Mouse (Mus musculus) CH12F3 (cell line): ENCODE results near the gene Rem2.

Experiments used
- in situ Hi-C: fragments of 300-500 bp; cut with MboI; formaldehyde crosslinking; loops from 2 replicates; pipeline ENCODE4 v1.14.3; 2020; ENCODE audit warnings: low sequenced_read_pairs

Rem2 gene

GRCm38 (mm10) chr14:54475941-54476844 is at the start of gene Rem2:
Rem2 (plus strand) TSS chr14:54476100.
- in situ Hi-C loops: no loop called here

- in situ Hi-C loops: no loop called here
Observed at GRCm38 (mm10) chr14:54426689-54427398, 49.1 kb upstream of the Rem2 start, which contains the start of gene Mrpl52. Mrpl52 (plus strand) TSS chr14:54426909.

GRCm38 (mm10) chr14:54427696-54428095 is 48.2 kb upstream of the Rem2 start:
- in situ Hi-C loops: no loop called here

- in situ Hi-C loops: no loop called here
Observed at GRCm38 (mm10) chr14:54428421-54428820, 47.5 kb upstream of the Rem2 start.

GRCm38 (mm10) chr14:54429332-54430093 is 46.4 kb upstream of the Rem2 start:
- in situ Hi-C loops: no loop called here

- in situ Hi-C loops: no loop called here
Observed at GRCm38 (mm10) chr14:54430406-54431145, 45.3 kb upstream of the Rem2 start.

GRCm38 (mm10) chr14:54431334-54432077 is 44.4 kb upstream of the Rem2 start, which contains the start of gene Mmp14:
Mmp14 (plus strand) TSS chr14:54431612.
- in situ Hi-C loops: no loop called here

- in situ Hi-C loops: no loop called here
Observed at GRCm38 (mm10) chr14:54432078-54432836, 43.6 kb upstream of the Rem2 start.

GRCm38 (mm10) chr14:54432837-54433830 is 42.8 kb upstream of the Rem2 start:
- in situ Hi-C loops: no loop called here

- in situ Hi-C loops: no loop called here
Observed at GRCm38 (mm10) chr14:54433941-54434531, 41.9 kb upstream of the Rem2 start.

- in situ Hi-C loops: no loop called here
Observed at GRCm38 (mm10) chr14:54435194-54435918, 40.5 kb upstream of the Rem2 start.

- in situ Hi-C loops: no loop called here
Observed at GRCm38 (mm10) chr14:54439155-54439554, 36.7 kb upstream of the Rem2 start.

GRCm38 (mm10) chr14:54439610-54440009 is 36.3 kb upstream of the Rem2 start:
- in situ Hi-C loops: no loop called here

- in situ Hi-C loops: no loop called here
Observed at GRCm38 (mm10) chr14:54440538-54440937, 35.4 kb upstream of the Rem2 start.

GRCm38 (mm10) chr14:54441365-54441764 is 34.5 kb upstream of the Rem2 start:
- in situ Hi-C loops: no loop called here

GRCm38 (mm10) chr14:54442548-54442947 is 33.4 kb upstream of the Rem2 start:
- in situ Hi-C loops: no loop called here

- in situ Hi-C loops: no loop called here
Observed at GRCm38 (mm10) chr14:54443196-54443595, 32.7 kb upstream of the Rem2 start.
